Comparison of ENCODE assay signal across 26 mouse cellular contexts in the genomic region with DNA sequence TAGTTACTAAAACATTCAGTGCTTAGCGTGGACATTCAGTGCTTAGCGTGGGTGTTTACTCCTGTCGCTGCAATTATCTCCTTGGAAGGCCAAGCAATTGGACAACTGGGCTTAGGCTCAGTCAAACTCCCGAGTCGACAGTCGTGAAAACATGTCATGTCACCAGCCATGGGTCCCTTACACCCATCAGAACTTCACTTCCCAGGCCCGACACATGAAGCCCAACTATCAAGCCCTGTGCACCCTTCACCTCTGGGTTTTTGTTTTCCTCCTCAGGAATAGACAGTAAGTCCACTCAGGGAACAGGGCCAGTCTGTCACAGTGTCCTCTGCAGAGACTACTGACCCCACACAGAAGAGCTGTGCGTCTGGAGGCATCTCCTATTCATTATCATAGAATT.
DNase-seq lines count a peak whose midpoint lies in the region; ATAC-seq and TF ChIP-seq lines count a peak whose summit lies in the region.
"Had no signal": no experiment of that assay in that cellular context is flagged by ENCODE, and none has a peak within 500 bp of the region (broad histone marks: within the 10 kb centered on the region; RNA-seq: fewer than 3 reads in every experiment).

No protein-coding gene starts in this region.

- no peak for TF ChIP-seq CTCF in heart, postnatal 0 days (IDR thresholded peaks at IDR 0.05; ENCODE audit: low read depth)
- TF ChIP-seq CTCF in bone marrow macrophage, adult 2 months (IDR thresholded peaks at IDR 0.05; ENCODE audit: low read depth, low read length), result no peak

- WGBS in heart, embryonic 10.5 days, result 76% methylated on average over 8 of the region's 8 CpGs
- 48% methylated on average over 8 of the region's 8 CpGs for WGBS in heart, postnatal 0 days

- no peak for ATAC-seq in heart, postnatal 0 days (ENCODE audit: insufficient read depth, low read depth)
- ATAC-seq: activated CD4-positive, CD25-positive, alpha-beta regulatory T cell, adult 4 months; forebrain, embryonic 15.5 days; intestine, embryonic 16.5 days had no signal

- TF ChIP-seq POLR2A in bone marrow macrophage, adult 2 months (IDR thresholded peaks at IDR 0.05; ENCODE audit: borderline replicate concordance, low read depth, low read length), result no peak

- H3K4me2 ChIP-seq in heart, postnatal 0 days (ENCODE audit: low read depth, low read length), result no peak overlapping the region
- H3K4me2 ChIP-seq: embryonic facial prominence, embryonic 13.5 days; forebrain, embryonic 15.5 days; limb, embryonic 12.5 days; liver, embryonic 15.5 days; lung, embryonic 14.5 days; neural tube, embryonic 13.5 days had no signal

- H3K9me3 ChIP-seq in heart, embryonic 10.5 days, result no peaks in the 10 kb centered on the region
- H3K9me3 ChIP-seq in heart, postnatal 0 days (replicated peaks; ENCODE audit: control insufficient read depth, low read length), result no peaks in the 10 kb centered on the region
- H3K9me3 ChIP-seq: embryonic facial prominence, embryonic 13.5 days; forebrain, embryonic 10.5 days; forebrain, embryonic 15.5 days; limb, embryonic 12.5 days; liver, embryonic 15.5 days; midbrain, embryonic 10.5 days; neural tube, embryonic 13.5 days had no signal

- no peak for DNase-seq in heart, embryonic 10.5 days (ENCODE audit: low spot score)
- DNase-seq in heart, postnatal 4 days, result no peak
- DNase-seq in heart, postnatal 0 days (ENCODE audit: low spot score), result no peak
- no peak for DNase-seq in heart, postnatal 10 days
- DNase-seq in thymus, postnatal 36 days, result no peak
- no peak for DNase-seq in frontal cortex, postnatal 14 days (ENCODE audit: low spot score in 2 of 2)
- DNase-seq: B cell, adult 2 months; cerebellum, adult 11 months; cerebellum, postnatal 10 days; gastrocnemius, postnatal 10 days; kidney, adult 8-10 months; kidney, postnatal 4 days; lung, embryonic 14.5 days; lung, postnatal 14 days had no signal

- H3K9ac ChIP-seq in heart, postnatal 0 days (replicated peaks; ENCODE audit: low read depth, low read length), result no peak overlapping the region
- H3K9ac ChIP-seq: embryonic facial prominence, embryonic 13.5 days; forebrain, embryonic 15.5 days; limb, embryonic 12.5 days; liver, embryonic 15.5 days; lung, embryonic 14.5 days; neural tube, embryonic 13.5 days had no signal

- intact Hi-C loops in heart, postnatal 10 days (cut with DNase I), result no loop called here

- peaks cover 80% of the 10 kb centered on the region for H3K4me1 ChIP-seq in heart, embryonic 10.5 days
- H3K4me1 ChIP-seq in heart, postnatal 0 days (ENCODE audit: control insufficient read depth, insufficient read depth), result peaks cover 56% of the 10 kb centered on the region
- H3K4me1 ChIP-seq in bone marrow macrophage, adult 2 months (ENCODE audit: control insufficient read depth, insufficient read depth, low read length), result peaks cover 54% of the 10 kb centered on the region
- peaks cover 35% of the 10 kb centered on the region for H3K4me1 ChIP-seq in brown adipose tissue, adult 24 weeks (ENCODE audit: control insufficient read depth, insufficient read depth, insufficient read length, low read length)

- TF ChIP-seq EP300 in heart, postnatal 0 days (IDR thresholded peaks at IDR 0.05; ENCODE audit: low read depth), result no peak

- H3K36me3 ChIP-seq in heart, embryonic 10.5 days, result no peaks in the 10 kb centered on the region
- no peaks in the 10 kb centered on the region for H3K36me3 ChIP-seq in heart, postnatal 0 days (replicated peaks; ENCODE audit: control insufficient read depth, insufficient read depth, low read length)
- H3K36me3 ChIP-seq: embryonic facial prominence, embryonic 13.5 days; forebrain, embryonic 10.5 days; forebrain, embryonic 15.5 days; limb, embryonic 12.5 days; liver, embryonic 15.5 days; midbrain, embryonic 10.5 days; neural tube, embryonic 13.5 days had no signal

- H3K27me3 ChIP-seq in heart, embryonic 10.5 days (ENCODE audit: insufficient read depth, poor library complexity, severe bottlenecking), result no peaks in the 10 kb centered on the region
- H3K27me3 ChIP-seq in heart, postnatal 0 days (ENCODE audit: control insufficient read depth, insufficient read depth, low read length), result no peaks in the 10 kb centered on the region
- H3K27me3 ChIP-seq: embryonic facial prominence, embryonic 13.5 days; forebrain, embryonic 15.5 days; liver, embryonic 15.5 days; neural tube, embryonic 13.5 days had no signal

- H3K27ac ChIP-seq in heart, embryonic 10.5 days, result 0 out of 2 replicates have a peak overlapping the region, but pooled peaks have one; percentile 56
- peak overlapping the region; percentile 78 for H3K27ac ChIP-seq in heart, postnatal 0 days (ENCODE audit: low read depth)
- peak overlapping the region; percentile 93 for H3K27ac ChIP-seq in bone marrow macrophage, adult 2 months (ENCODE audit: insufficient read depth, low read depth, low read length)
- peak overlapping the region; percentile 37 for H3K27ac ChIP-seq in brown adipose tissue, adult 24 weeks (replicated peaks; ENCODE audit: low read depth, low read length)
- H3K27ac ChIP-seq: embryonic facial prominence, embryonic 13.5 days; forebrain, embryonic 10.5 days; forebrain, embryonic 15.5 days; kidney, postnatal 0 days; limb, embryonic 12.5 days; liver, embryonic 15.5 days; midbrain, embryonic 10.5 days; neural tube, embryonic 13.5 days had no signal

- no peak overlapping the region for H3K4me3 ChIP-seq in heart, embryonic 10.5 days
- H3K4me3 ChIP-seq in heart, postnatal 0 days (ENCODE audit: low read depth, low read length), result no peak overlapping the region
- H3K4me3 ChIP-seq in bone marrow macrophage, adult 2 months (ENCODE audit: insufficient read depth, low read length), result no peak overlapping the region
- H3K4me3 ChIP-seq in brown adipose tissue, adult 24 weeks (ENCODE audit: insufficient read depth, low read depth, low read length), result no peak overlapping the region
- H3K4me3 ChIP-seq: embryonic facial prominence, embryonic 13.5 days; forebrain, embryonic 10.5 days; forebrain, embryonic 15.5 days; limb, embryonic 12.5 days; liver, embryonic 15.5 days; midbrain, embryonic 10.5 days; neural tube, embryonic 13.5 days had no signal

Comparison
In these comparisons a context has a peak if more than half of its experiments do, and no peak if none do; other contexts are left out.
1. H3K27ac ChIP-seq: peak in every context shown above with its lines; median percentile 93 in bone marrow macrophage, adult 2 months; 78 in heart, postnatal 0 days; 56 in heart, embryonic 10.5 days; 37 in brown adipose tissue, adult 24 weeks.